8 mouse cellular contexts compared by ENCODE assay signal in genomic region chr9:37655961-37656360, GRCm38 (mm10). TPM values are rescaled to one million over a fixed set of nuclear protein-coding genes. Genes with fewer than 3 reads are reported as not detected.
DNase-seq lines count a peak whose midpoint lies in the region; ATAC-seq and TF ChIP-seq lines count a peak whose summit lies in the region.

No protein-coding gene starts in this region.

- H3K4me2 ChIP-seq in intestine, embryonic 16.5 days (ENCODE audit: low read depth, low read length): peak overlapping the region; percentile 70
- peak overlapping the region; percentile 48 for H3K4me2 ChIP-seq in neural tube, embryonic 14.5 days (ENCODE audit: low read depth, low read length)

- peak overlapping the region; percentile 61 for H3K4me3 ChIP-seq in left cerebral cortex, adult 2 months
- H3K4me3 ChIP-seq in intestine, embryonic 16.5 days (ENCODE audit: low read length): peak overlapping the region; percentile 85
- peak overlapping the region; percentile 74 for H3K4me3 ChIP-seq in neural tube, embryonic 14.5 days (ENCODE audit: low read depth, low read length)

- no peak for ATAC-seq in intestine, embryonic 16.5 days
- no peak for ATAC-seq in neural tube, embryonic 14.5 days (ENCODE audit: low read depth)

- DNase-seq in left cerebral cortex, adult 2 months (ENCODE audit: extremely low spot score in 1 of 2, low spot score in 2 of 2): no peak
- DNase-seq in left cerebral cortex, adult 11 months (ENCODE audit: low spot score): no peak
- DNase-seq in c-Kit-positive CD71-positive TER-119-positive erythroid progenitor cells, embryonic 14.5 days (ENCODE audit: low spot score): peak; percentile 16
- DNase-seq in embryo, embryonic 10 days (ENCODE audit: low spot score): no peak
- no peak for DNase-seq in right cerebral cortex, postnatal 10 days (ENCODE audit: low spot score in 2 of 2)
- DNase-seq in retina, postnatal 1 day: no peak

- WGBS in intestine, embryonic 16.5 days: 52% methylated on average over 8 of the region's 8 CpGs
- 73% methylated on average over 8 of the region's 8 CpGs for WGBS in neural tube, embryonic 14.5 days

- peak overlapping the region; percentile 88; the same call in 1 of the 2 replicates for H3K9ac ChIP-seq in intestine, embryonic 16.5 days (ENCODE audit: low read depth, low read length)
- H3K9ac ChIP-seq in neural tube, embryonic 14.5 days (replicated peaks; ENCODE audit: low read depth, low read length): no peak overlapping the region

- no peaks in the 10 kb centered on the region for H3K9me3 ChIP-seq in intestine, embryonic 16.5 days (ENCODE audit: control insufficient read depth, low read length)
- no peaks in the 10 kb centered on the region for H3K9me3 ChIP-seq in neural tube, embryonic 14.5 days (ENCODE audit: control insufficient read depth, low read length)

- intact Hi-C loops in left cerebral cortex, adult 2 months (cut with DNase I): no loop called here

- peaks cover 17% of the 10 kb centered on the region for H3K36me3 ChIP-seq in intestine, embryonic 16.5 days (ENCODE audit: control insufficient read depth, insufficient read depth, low read length)
- H3K36me3 ChIP-seq in neural tube, embryonic 14.5 days (ENCODE audit: control insufficient read depth, insufficient read depth, low read length): peaks cover 17% of the 10 kb centered on the region; the same call in 1 of the 2 replicates

- TF ChIP-seq CTCF in left cerebral cortex, adult 2 months (IDR thresholded peaks at IDR 0.05): no peak

- H3K4me1 ChIP-seq in intestine, embryonic 16.5 days (ENCODE audit: control insufficient read depth, insufficient read depth, low read length): no peaks in the 10 kb centered on the region; the same call in 1 of the 2 replicates
- H3K4me1 ChIP-seq in neural tube, embryonic 14.5 days (ENCODE audit: control insufficient read depth, insufficient read depth, low read length): no peaks in the 10 kb centered on the region; the same call in 1 of the 2 replicates

- H3K27me3 ChIP-seq in intestine, embryonic 16.5 days (replicated peaks; ENCODE audit: control insufficient read depth, insufficient read depth, low read length): no peaks in the 10 kb centered on the region
- H3K27me3 ChIP-seq in neural tube, embryonic 14.5 days (ENCODE audit: control insufficient read depth, insufficient read depth, low read length): no peaks in the 10 kb centered on the region

- peak overlapping the region; percentile 84; the same call in 1 of the 2 replicates for H3K27ac ChIP-seq in left cerebral cortex, adult 2 months
- H3K27ac ChIP-seq in intestine, embryonic 16.5 days (ENCODE audit: low read length): no peak overlapping the region
- no peak overlapping the region for H3K27ac ChIP-seq in neural tube, embryonic 14.5 days (ENCODE audit: low read depth, low read length)

RNA-seq across cellular contexts. Expression of gene Tbrg1, which starts 1.2 kb away (rescaled TPM):
- total RNA-seq in left cerebral cortex, adult 2 months (2021): 10 to 100 TPM; 52.5 to 59.8 TPM
- polyA plus RNA-seq in intestine, embryonic 16.5 days (2015; fragmentation: Nextera tagmentation; extraction: Ambion mirVana): 191 and 203 TPM in 2 replicates
- polyA plus RNA-seq in neural tube, embryonic 14.5 days (2014; fragmentation: Nextera tagmentation; extraction: Ambion mirVana): 81.4 and 94.0 TPM in 2 replicates

RNA-seq across cellular contexts. Expression of gene Panx3, which starts 13.1 kb away (rescaled TPM):
- not detected for total RNA-seq in left cerebral cortex, adult 2 months (2021)
- not detected in 2 replicates for polyA plus RNA-seq in intestine, embryonic 16.5 days (2015; fragmentation: Nextera tagmentation; extraction: Ambion mirVana)
- polyA plus RNA-seq in neural tube, embryonic 14.5 days (2014; fragmentation: Nextera tagmentation; extraction: Ambion mirVana): not detected in 2 replicates

RNA-seq across cellular contexts. Expression of gene Spa17, which starts 42.4 kb away (rescaled TPM):
- 1 to 10 TPM; 1.7 to 2.1 TPM for total RNA-seq in left cerebral cortex, adult 2 months (2021)
- polyA plus RNA-seq in intestine, embryonic 16.5 days (2015; fragmentation: Nextera tagmentation; extraction: Ambion mirVana): 3.0 and 3.4 TPM in 2 replicates
- 10.5 and 11.2 TPM in 2 replicates for polyA plus RNA-seq in neural tube, embryonic 14.5 days (2014; fragmentation: Nextera tagmentation; extraction: Ambion mirVana)
